Mouse (Mus musculus) lung, adult 2 months (tissue): ENCODE data around the gene Ttc29.

Source experiments
- CTCF ChIP-seq: fragments of 200-500 bp; IDR thresholded peaks from 2 replicates; pipeline ENCODE4 v1.5.1; 2011; ENCODE audit warnings: mild to moderate bottlenecking, low read length, control low read depth; ENCODE audit not compliant: insufficient read depth
- POLR2A ChIP-seq: fragments of 200-500 bp; IDR thresholded peaks from 2 replicates; pipeline ENCODE4 v1.6.1; 2011; ENCODE audit warnings: low read depth, mild to moderate bottlenecking, control low read depth, low read length, borderline replicate concordance; ENCODE audit errors: extremely low read depth

DNA sequence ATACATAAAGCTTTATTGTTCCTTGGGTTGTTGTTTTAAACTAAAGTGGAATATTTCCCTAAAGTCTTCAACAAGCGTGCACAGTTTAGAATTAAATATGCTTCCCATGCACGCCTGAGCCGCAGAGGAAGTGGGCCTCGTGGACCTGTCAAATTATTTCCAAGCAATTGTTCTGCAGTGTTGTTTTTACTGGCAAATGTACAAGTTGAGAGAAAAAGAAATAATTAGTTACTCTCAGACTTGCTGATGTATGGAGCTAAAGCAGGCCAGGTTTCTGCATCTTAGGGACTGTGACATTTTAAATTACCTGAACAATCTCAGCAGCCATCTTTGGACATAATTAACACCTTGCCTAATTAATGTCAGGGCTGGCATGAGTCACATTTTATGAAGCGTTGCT, 58.3 kb downstream of the Ttc29 start:
- TF ChIP-seq CTCF (no peak), POLR2A (no peak)
